Mouse (Mus musculus): ENCODE data around the gene Cadm1. TPM values are rescaled to one million over a fixed set of nuclear protein-coding genes. Genes with fewer than 3 reads are reported as not detected.

Cadm1 gene
- polyA plus RNA-seq, 1 experiment from 2014 or later = 155 TPM

DNA sequence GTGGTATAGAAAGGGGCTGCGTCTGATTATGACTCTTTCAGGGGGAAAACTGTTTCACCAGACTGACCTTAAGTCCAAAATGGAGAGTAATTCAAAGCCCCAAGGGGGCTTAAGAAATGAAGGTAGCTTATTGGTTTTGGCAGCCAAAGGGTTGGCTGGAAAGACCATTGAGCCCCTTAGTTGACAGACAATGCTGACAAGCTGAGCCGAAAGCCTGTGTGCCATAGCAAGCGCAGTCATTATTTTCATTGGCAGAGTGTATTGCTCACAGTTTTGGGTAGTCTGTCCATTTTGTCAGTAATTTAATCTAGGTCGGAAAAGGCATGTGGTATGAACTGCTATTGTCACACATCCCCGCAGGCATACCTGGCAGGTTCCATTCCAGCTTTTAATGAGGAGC is 56.2 kb downstream of the Cadm1 start:
- Histone ChIP-seq H3K4me3 (no peak overlapping the region), H3K9ac (no peak overlapping the region), H3K27ac (replicated peaks) (no peak overlapping the region), H3K4me2 (no peak overlapping the region), H3K4me1 (replicated peaks) (peaks cover 49% of the 10 kb centered on the region), H3K9me3 (no peaks in the 10 kb centered on the region), H3K36me3 (no peaks in the 10 kb centered on the region), H3K27me3 (no peaks in the 10 kb centered on the region)
- no peak for ATAC-seq (ENCODE audit: low read depth)
- WGBS = 70% methylated on average over 5 of the region's 5 CpGs

DNA sequence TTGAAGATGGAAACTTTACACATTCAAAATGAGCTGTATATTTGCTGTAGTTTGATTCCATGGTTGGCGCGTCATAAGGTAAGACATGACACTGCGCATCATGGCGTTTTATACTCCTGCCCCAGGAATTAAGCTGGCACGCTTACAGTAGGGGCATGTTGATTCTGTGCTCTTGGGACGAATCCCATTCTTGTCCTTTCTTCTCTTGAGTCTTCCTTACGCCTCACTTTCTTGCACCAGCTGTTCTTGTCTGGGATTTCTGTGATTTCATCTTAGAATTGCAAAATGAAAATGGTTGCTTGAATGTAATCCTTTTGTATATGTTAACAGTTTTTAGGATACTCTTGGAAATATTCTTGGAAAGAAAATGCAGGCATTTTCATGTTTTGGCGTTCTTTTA is 56.9 kb downstream of the Cadm1 start:
- peaks cover 50% of the 10 kb centered on the region for H3K4me1 ChIP-seq (replicated peaks)
- no peak overlapping the region for H3K4me2 ChIP-seq
- 73% methylated on average over 8 of the region's 8 CpGs for WGBS
- H3K27me3 ChIP-seq = no peaks in the 10 kb centered on the region
- H3K9me3 ChIP-seq = no peaks in the 10 kb centered on the region
- H3K27ac ChIP-seq (replicated peaks) = no peak overlapping the region
- H3K4me3 ChIP-seq = no peak overlapping the region
- ATAC-seq (ENCODE audit: low read depth) = no peak
- no peaks in the 10 kb centered on the region for H3K36me3 ChIP-seq
- no peak overlapping the region for H3K9ac ChIP-seq

DNA sequence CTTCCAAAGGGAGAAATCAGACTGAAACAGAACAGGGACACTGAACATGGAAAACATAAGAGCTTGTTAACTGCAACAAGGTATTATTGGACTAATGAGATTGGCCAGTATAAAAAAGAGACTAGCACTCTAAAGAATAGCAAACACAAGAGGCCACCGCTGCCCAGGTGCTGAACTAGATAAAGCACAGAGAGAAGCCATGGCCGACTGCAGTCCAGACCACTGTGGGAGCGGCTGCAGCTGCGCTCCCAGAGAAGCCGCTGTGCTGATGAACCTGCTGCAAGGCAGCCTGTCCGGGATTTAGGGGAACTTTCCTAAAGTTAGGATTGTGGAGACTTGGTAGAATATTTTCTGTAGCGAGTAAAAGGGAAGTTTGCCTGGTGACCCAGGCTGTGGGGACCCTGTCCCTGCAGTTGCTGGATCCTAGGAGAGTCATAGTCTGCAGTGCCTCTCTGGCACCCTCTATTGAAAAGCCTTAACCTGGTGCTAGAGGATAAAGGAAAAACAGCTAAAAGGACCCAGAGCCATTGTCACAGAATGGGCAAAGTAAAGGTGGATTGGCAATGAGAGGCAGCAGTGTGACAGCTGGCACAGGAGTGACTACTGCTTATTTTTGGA is 57.7 kb downstream of the Cadm1 start:
- Histone ChIP-seq H3K36me3 (no peaks in the 10 kb centered on the region), H3K4me2 (no peak overlapping the region), H3K4me1 (replicated peaks) (peaks cover 50% of the 10 kb centered on the region), H3K4me3 (no peak overlapping the region), H3K27me3 (no peaks in the 10 kb centered on the region), H3K27ac (replicated peaks) (no peak overlapping the region), H3K9me3 (no peaks in the 10 kb centered on the region), H3K9ac (no peak overlapping the region)
- ATAC-seq (ENCODE audit: low read depth) = no peak
- 62% methylated on average over 7 of the region's 7 CpGs for WGBS

DNA sequence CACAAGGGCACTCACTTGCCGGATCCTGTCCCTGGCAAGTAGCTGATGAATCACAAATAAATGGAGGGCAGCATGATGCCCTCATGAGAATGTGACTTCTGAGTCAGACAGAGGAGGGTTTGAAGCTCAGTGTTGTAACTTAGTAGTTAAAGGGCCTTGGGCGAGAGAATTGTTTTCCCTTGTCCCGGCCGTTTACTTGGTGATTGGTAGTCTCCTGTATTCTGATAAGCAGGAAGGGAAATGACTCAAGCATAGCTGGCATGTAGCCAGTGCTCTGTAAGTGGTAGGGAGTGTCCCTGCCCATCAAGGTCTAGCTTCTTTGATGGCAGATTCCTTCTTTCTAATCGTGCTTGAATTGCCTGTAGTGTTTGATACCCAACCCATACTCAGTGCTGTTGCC is 59.9 kb downstream of the Cadm1 start:
- Histone ChIP-seq H3K27ac (replicated peaks) (no peak overlapping the region), H3K4me3 (no peak overlapping the region), H3K9me3 (no peaks in the 10 kb centered on the region), H3K36me3 (no peaks in the 10 kb centered on the region), H3K27me3 (no peaks in the 10 kb centered on the region), H3K9ac (no peak overlapping the region), H3K4me1 (replicated peaks) (peaks cover 47% of the 10 kb centered on the region), H3K4me2 (no peak overlapping the region)
- ATAC-seq (ENCODE audit: low read depth) = no peak
- WGBS = 76% methylated on average over 5 of the region's 5 CpGs

DNA sequence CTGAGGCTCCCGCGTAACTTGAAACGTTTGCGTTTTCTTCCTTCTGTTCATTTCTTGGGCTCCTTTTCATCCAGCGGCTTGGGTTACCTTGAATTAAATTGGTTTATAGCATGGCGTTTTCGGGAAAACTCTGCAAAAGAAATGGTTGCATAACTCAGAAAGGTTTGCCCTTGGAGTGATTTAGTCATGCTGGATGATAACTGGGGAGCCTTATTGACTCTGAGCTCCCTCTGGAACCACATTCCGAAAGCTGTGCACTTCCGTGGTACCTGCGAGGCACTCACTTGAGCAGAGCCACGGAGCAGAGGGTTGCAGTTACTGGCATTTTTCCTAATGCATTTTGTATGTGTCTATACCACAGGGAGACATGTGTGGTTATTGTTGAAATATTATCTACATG is 71.6 kb downstream of the Cadm1 start:
- Histone ChIP-seq H3K27ac (replicated peaks) (no peak overlapping the region), H3K4me1 (replicated peaks) (peaks cover 52% of the 10 kb centered on the region), H3K27me3 (no peaks in the 10 kb centered on the region; the same call in 1 of the 2 replicates), H3K4me2 (no peak overlapping the region), H3K9me3 (no peaks in the 10 kb centered on the region), H3K36me3 (no peaks in the 10 kb centered on the region), H3K4me3 (no peak overlapping the region), H3K9ac (no peak overlapping the region)
- 80% methylated on average over 11 of the region's 11 CpGs for WGBS
- ATAC-seq (ENCODE audit: low read depth) = no peak

DNA sequence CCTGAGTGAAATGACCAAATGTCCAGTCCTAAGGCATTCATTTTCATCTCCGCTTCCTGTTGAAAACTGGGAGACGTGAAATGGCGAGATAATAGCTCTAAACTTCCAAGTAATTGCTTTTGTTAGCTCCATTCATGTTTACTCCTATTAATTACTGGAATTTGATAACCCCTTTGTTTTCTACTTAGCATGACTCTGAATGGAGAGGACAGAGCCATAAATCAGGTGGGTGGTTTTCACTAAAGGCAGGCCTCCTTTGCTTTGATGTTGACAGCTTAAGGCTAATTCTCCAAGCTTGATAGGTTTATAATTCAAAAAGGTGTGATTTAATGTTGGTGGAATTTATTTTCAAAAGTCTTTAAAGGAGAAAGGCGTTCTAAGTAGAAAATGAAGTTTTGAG is 74.0 kb downstream of the Cadm1 start:
- H3K4me3 ChIP-seq = no peak overlapping the region
- WGBS = 21% methylated on average over 4 of the region's 4 CpGs
- ATAC-seq (ENCODE audit: low read depth) = no peak

DNA sequence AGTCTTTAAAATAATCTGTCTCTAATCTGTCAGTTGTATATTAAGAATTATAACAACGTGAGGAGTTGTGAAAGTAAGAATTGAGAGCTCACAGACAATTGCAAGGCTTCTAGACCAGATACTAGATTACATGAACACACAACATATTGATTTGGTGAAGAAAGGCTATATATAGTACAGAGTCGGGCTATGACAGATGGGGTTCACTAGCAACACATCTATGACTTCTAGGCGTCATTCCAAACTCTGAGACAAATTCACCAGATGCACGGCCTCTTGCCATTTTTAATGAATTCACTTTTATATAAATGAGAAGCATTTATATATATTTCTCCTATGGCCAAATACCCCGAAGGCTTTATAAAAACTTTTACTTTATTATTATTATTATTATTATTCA is 75.7 kb downstream of the Cadm1 start:
- Histone ChIP-seq H3K4me2 (no peak overlapping the region), H3K27ac (replicated peaks) (no peak overlapping the region), H3K9ac (no peak overlapping the region), H3K27me3 (no peaks in the 10 kb centered on the region; the same call in 1 of the 2 replicates), H3K4me1 (replicated peaks) (peaks cover 54% of the 10 kb centered on the region), H3K9me3 (no peaks in the 10 kb centered on the region), H3K36me3 (no peaks in the 10 kb centered on the region), H3K4me3 (no peak overlapping the region)
- no peak for ATAC-seq (ENCODE audit: low read depth)
- WGBS = 80% methylated on average over 5 of the region's 5 CpGs

More for the DNA sequence above, 74.0 kb downstream of the Cadm1 start:
- Histone ChIP-seq H3K4me2 (no peak overlapping the region), H3K9me3 (no peaks in the 10 kb centered on the region), H3K4me1 (replicated peaks) (peaks cover 45% of the 10 kb centered on the region), H3K27ac (replicated peaks) (no peak overlapping the region), H3K27me3 (no peaks in the 10 kb centered on the region; the same call in 1 of the 2 replicates), H3K36me3 (no peaks in the 10 kb centered on the region), H3K9ac (no peak overlapping the region)

DNA sequence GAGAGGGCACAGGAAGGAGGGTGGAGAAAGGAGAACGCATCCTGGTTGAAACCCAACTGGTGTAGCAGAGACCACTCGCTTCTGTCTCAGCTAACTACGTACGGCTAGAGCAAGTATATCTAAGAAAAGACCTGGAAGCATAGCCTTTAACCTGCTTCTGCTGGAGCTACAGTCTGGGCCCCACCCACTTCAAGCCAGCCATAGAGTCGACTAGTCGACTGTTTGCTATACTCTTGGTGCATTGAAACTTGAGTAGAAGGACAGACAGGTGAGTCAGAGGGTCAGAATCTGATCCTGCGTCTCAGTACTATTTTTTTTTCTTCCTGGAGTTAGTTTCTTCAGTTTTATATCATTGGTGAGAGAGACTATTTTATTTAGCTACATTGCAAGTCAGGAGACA is 78.5 kb downstream of the Cadm1 start:
- H3K27me3 ChIP-seq = no peaks in the 10 kb centered on the region
- H3K4me1 ChIP-seq (replicated peaks) = peaks cover 59% of the 10 kb centered on the region
- no peak overlapping the region for H3K9ac ChIP-seq
- no peak overlapping the region for H3K27ac ChIP-seq (replicated peaks)
- ATAC-seq (ENCODE audit: low read depth) = no peak
- no peaks in the 10 kb centered on the region for H3K36me3 ChIP-seq
- 83% methylated on average over 7 of the region's 7 CpGs for WGBS
- H3K4me3 ChIP-seq = no peak overlapping the region
- H3K9me3 ChIP-seq = no peaks in the 10 kb centered on the region
- H3K4me2 ChIP-seq = no peak overlapping the region

DNA sequence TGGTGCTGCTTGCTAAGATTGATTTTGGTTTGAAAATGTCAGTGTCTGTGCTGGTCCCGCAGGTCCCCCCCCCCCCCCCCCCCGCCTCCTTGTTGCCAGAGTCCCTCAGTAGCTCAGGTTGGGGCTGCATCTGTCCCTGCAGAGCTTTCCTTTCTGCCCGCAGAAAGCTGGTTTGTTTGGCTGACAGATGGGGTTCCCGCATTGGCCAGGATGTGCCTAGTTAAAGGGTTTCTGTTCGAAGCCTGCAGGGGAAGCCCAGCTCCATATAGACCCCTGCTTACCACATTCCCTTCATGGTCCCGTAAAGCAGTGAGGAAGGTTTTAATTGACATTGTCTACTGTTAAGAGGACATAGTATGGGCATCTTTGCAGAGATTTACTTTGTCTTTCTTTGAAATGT is 78.9 kb downstream of the Cadm1 start:
- Histone ChIP-seq H3K4me1 (replicated peaks) (peaks cover 54% of the 10 kb centered on the region), H3K27me3 (no peaks in the 10 kb centered on the region), H3K27ac (replicated peaks) (no peak overlapping the region), H3K36me3 (no peaks in the 10 kb centered on the region), H3K9me3 (no peaks in the 10 kb centered on the region), H3K9ac (no peak overlapping the region), H3K4me3 (no peak overlapping the region), H3K4me2 (no peak overlapping the region)
- 34% methylated on average over 6 of the region's 6 CpGs for WGBS
- ATAC-seq (ENCODE audit: low read depth) = no peak

DNA sequence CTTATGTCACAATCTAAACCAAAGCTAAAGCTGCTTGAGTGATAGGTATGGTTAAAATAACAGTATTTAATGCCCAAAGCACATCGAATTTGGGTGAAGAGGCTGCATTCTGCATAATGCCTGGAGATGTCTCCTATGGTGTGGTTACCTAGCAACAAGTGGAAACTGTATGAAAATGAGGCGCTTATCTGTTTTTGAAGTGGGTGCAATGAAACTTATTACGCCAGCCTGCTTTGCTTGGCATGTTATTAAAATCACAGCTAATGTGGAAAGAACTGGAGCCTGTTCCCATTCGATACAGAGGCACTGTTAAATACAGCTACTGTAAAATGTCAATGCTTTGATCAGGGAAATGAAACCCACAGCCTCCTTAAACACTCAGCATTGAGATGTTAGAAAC is 79.5 kb downstream of the Cadm1 start:
- H3K4me2 ChIP-seq = no peak overlapping the region
- no peak overlapping the region for H3K27ac ChIP-seq (replicated peaks)
- H3K4me3 ChIP-seq = no peak overlapping the region
- no peaks in the 10 kb centered on the region for H3K27me3 ChIP-seq
- H3K36me3 ChIP-seq = no peaks in the 10 kb centered on the region
- no peak for ATAC-seq (ENCODE audit: low read depth)
- H3K4me1 ChIP-seq (replicated peaks) = peaks cover 52% of the 10 kb centered on the region
- H3K9ac ChIP-seq = no peak overlapping the region
- no peaks in the 10 kb centered on the region for H3K9me3 ChIP-seq
- 47% methylated on average over 4 of the region's 4 CpGs for WGBS

DNA sequence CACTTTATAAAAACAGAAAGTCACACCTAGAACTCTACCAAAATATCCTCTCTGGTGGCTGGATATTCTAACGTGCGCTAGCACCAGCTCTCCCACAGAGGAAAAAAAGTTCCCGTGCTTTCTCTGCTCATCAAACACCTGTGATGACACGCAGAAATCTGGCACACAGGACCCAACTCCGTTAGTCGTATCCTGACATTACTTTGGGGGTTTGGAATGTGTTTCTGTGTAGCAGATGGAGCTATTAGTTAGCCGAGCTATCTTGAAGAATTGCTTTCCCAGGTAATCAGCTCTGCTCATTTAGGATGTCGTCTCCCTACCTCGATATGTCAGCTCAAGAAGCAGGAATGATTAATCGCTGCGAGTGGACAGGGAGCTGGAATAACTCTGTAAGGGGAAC is 80.3 kb downstream of the Cadm1 start:
- Histone ChIP-seq H3K4me1 (replicated peaks) (peaks cover 57% of the 10 kb centered on the region), H3K4me3 (no peak overlapping the region), H3K36me3 (no peaks in the 10 kb centered on the region), H3K27me3 (no peaks in the 10 kb centered on the region), H3K9ac (no peak overlapping the region), H3K4me2 (no peak overlapping the region), H3K27ac (replicated peaks) (no peak overlapping the region), H3K9me3 (no peaks in the 10 kb centered on the region)
- no peak for ATAC-seq (ENCODE audit: low read depth)
- 70% methylated on average over 11 of the region's 11 CpGs for WGBS

DNA sequence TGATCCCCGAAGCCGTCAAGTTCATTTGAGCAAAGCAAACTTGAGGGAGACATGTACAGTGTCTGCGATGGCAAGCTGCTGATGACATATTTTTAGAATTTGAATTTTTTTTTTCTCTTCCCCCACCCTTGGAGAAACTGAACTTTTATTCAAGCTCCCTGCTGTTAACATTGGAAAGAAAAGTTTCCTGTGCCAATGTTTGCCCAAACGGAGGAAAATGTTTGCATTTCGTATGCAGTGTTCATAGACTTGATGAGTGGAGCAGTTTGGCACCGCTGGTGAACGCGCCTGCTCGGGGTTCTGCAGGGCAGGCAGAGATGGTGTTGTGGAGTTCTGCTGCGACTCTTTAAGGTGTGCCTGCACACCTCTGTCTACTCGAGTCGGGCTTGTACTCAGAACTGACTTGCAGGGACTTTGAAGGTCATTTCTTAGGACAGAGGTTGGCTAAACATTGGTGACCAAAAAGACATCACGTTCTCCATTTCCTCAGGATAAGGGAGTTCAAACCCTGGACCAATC is 83.0 kb downstream of the Cadm1 start:
- Histone ChIP-seq H3K4me1 (replicated peaks) (peaks cover 80% of the 10 kb centered on the region), H3K27ac (replicated peaks) (no peak overlapping the region), H3K9me3 (no peaks in the 10 kb centered on the region), H3K4me3 (no peak overlapping the region), H3K36me3 (no peaks in the 10 kb centered on the region), H3K27me3 (no peaks in the 10 kb centered on the region), H3K9ac (no peak overlapping the region), H3K4me2 (no peak overlapping the region)
- WGBS = 84% methylated on average over 13 of the region's 13 CpGs
- no peak for ATAC-seq (ENCODE audit: low read depth)

DNA sequence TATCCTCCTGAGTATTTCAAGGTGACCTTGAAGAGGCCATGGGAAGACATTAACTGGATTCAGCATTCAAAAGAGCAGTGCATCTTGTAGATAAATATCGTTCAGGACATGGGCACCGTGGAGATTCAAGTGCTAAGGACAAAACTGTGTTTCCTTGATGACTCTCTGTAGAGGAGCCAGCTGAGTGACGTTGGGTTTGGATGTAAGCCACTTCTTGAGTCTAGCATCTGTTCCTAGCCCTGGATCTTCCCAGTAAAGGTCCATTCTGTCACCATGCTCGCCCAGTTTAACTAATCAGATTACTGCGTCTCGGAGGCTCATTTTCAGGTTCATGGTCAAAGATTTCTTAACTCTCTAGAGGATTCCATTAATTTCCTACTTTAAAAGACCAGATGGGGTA is 85.1 kb downstream of the Cadm1 start:
- no peaks in the 10 kb centered on the region for H3K27me3 ChIP-seq
- H3K9me3 ChIP-seq = no peaks in the 10 kb centered on the region
- no peak overlapping the region for H3K9ac ChIP-seq
- H3K4me1 ChIP-seq (replicated peaks) = peaks cover 72% of the 10 kb centered on the region
- no peak for ATAC-seq (ENCODE audit: low read depth)
- WGBS = 62% methylated on average over 6 of the region's 6 CpGs
- H3K36me3 ChIP-seq = no peaks in the 10 kb centered on the region
- H3K4me2 ChIP-seq = no peak overlapping the region
- no peak overlapping the region for H3K27ac ChIP-seq (replicated peaks)
- no peak overlapping the region for H3K4me3 ChIP-seq
